Mouse (Mus musculus) small intestine, adult 2 months (tissue): ENCODE measurements around the gene Acsbg1. TPM values are rescaled to one million over a fixed set of nuclear protein-coding genes. Genes with fewer than 3 reads are reported as not detected.
A peak's percentile ranks its signal among the peaks of the same experiment; 100 is the strongest.
"Not testable (repeated sequence)": the region's sequence is repeated elsewhere in the genome, so short reads cannot be mapped to it uniquely, and the experiment has no call there.

Experiments
- H3K27ac ChIP-seq: fragments of 200-500 bp; 2 replicates; pipeline ENCODE4 v1.5.1; 2012; ENCODE audit warnings: low read depth, low read length, control low read depth, inconsistent platforms; ENCODE audit not compliant: insufficient read depth
- H3K27me3 ChIP-seq: fragments of 200-500 bp; 2 replicates; pipeline ENCODE4 v1.6.1; 2012; ENCODE audit warnings: mild to moderate bottlenecking, moderate library complexity, low read length, inconsistent platforms; ENCODE audit not compliant: control insufficient read depth, insufficient read depth
- H3K36me3 ChIP-seq: fragments of 200-500 bp; 2 replicates; pipeline ENCODE4 v1.6.1; 2012; ENCODE audit warnings: mild to moderate bottlenecking, low read length, control low read depth, inconsistent platforms; ENCODE audit not compliant: control insufficient read depth, insufficient read depth
- H3K4me1 ChIP-seq: fragments of 200-500 bp; 2 replicates; pipeline ENCODE4 v1.6.1; 2012; ENCODE audit warnings: low read length, inconsistent platforms, mixed read lengths; ENCODE audit not compliant: control insufficient read depth, insufficient read depth, insufficient read length
- H3K4me3 ChIP-seq: fragments of 200-500 bp; 2 replicates; pipeline ENCODE4 v1.5.1; 2012; ENCODE audit warnings: low read depth, mild to moderate bottlenecking, control low read depth, inconsistent platforms, low read length, moderate library complexity
- CTCF ChIP-seq: fragments of 200-500 bp; IDR thresholded peaks from 2 replicates; pipeline ENCODE4 v1.5.1; 2012; ENCODE audit warnings: low read depth, mild to moderate bottlenecking, control low read depth, inconsistent platforms, low read length, moderate library complexity, mixed read lengths; ENCODE audit not compliant: insufficient replicate concordance, insufficient read length; ENCODE audit errors: extremely low read depth
- POLR2A ChIP-seq: fragments of 200-500 bp; IDR thresholded peaks from 2 replicates; pipeline ENCODE4 v1.6.1; 2012; ENCODE audit warnings: low read depth, mild to moderate bottlenecking, control low read depth, inconsistent platforms, low read length, moderate library complexity
- WGBS: fragments of 180-500 bp; shearing (Covaris S2); methylation state at CpG from one replicate; pipeline ENCODE4 v1.1.7; 2018; 5-methylcytosine and 5-hydroxymethylcytosine counted together
- polyA plus RNA-seq: library from polyadenylated mRNA; depleted of rRNA; stranded (reverse); fragments of >200 nt; gene quantifications from 2 replicates; pipeline ENCODE4 v1.2.3, GENCODE M21; 2012

Acsbg1 gene
- polyA plus RNA-seq, 1 experiment = 1.9 TPM

DNA sequence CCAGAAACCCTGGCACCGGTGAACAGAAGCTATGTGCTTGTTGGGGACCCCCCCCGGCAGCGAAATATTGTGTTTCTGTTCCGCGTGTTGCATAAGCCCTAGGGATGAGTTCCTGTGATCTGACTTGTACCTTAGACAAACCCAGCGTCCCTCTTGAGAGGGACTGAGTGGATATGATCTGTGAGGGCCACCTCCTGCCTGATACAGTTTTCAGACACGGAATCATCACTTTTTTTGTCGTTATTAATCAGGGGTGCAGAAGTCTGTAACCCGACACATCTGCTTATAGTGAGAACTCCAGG is 38.5 kb upstream of the Acsbg1 start:
- 20% methylated on average over 9 of the region's 9 CpGs for WGBS
- Histone ChIP-seq H3K4me1 (peaks cover 7% of the 10 kb centered on the region), H3K27ac (peak overlapping the region; percentile 4), H3K27me3 (peaks cover 9% of the 10 kb centered on the region; the same call in 1 of the 2 replicates), H3K4me3 (peak overlapping the region; percentile 75), H3K36me3 (no peaks in the 10 kb centered on the region)
- TF ChIP-seq CTCF = no peak
- TF ChIP-seq POLR2A = no peak

DNA sequence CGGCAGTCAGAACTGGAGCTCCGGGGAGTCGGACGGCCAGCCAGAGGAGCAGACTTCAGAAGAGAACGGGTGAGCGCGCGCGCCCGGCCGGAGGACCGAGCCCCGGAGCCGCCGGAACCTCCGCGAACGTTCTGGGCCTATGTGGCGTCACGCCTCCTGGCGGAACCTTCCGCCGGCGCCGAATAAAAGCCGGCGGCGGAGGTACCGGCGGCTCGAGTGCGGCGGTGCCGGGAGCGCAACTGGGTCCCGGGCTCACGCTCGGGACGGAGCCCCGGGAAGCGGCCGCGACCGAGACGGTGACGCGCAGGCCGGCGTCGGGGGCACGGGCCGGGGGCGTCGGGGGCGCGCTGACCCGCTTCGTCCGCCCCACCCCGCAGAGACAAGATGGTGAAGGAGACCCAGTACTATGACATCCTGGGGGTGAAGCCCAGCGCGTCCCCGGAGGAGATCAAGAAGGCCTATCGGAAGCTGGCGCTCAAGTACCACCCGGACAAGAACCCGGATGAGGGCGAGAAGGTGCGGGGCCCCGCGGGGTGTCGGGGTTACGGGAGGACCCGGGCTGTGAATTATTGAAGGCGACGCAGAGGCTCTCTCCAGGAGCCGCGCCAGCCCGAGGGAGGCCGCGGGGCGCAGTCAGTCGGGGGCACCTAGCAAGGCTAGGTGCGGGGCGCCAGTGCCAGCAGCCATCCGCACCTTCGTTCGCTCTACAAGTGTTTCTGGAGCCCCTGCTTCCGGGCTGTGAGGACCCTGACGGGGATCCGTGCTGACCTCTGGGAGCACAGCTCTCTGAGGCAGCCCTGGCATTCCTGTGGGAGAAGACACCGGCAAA is 37.9 kb upstream of the Acsbg1 start:
- under 1% methylated on average over 92 of the region's 92 CpGs for WGBS
- Histone ChIP-seq H3K27ac (peak overlapping the region; percentile 4), H3K36me3 (no peaks in the 10 kb centered on the region), H3K27me3 (peaks cover 9% of the 10 kb centered on the region; the same call in 1 of the 2 replicates), H3K4me3 (peak overlapping the region; percentile 75), H3K4me1 (peaks cover 7% of the 10 kb centered on the region)
- no peak for TF ChIP-seq CTCF
- peak; percentile 69 for TF ChIP-seq POLR2A

DNA sequence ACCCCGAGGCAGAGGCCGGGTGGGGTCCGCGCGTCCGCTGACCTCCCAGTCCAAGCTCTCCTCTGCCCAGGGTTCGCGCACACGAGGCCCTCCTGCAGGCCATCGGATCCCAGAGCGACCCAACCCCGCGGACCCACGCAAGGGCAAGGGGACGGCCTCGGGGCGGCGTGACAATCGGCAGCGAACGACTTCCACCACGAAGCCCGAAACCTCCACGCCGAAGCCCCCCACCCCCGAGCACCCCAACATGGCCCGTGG is 37.3 kb upstream of the Acsbg1 start:
- Histone ChIP-seq H3K4me1 (peaks cover 7% of the 10 kb centered on the region), H3K36me3 (no peaks in the 10 kb centered on the region), H3K27ac (no peak overlapping the region), H3K4me3 (peak overlapping the region; percentile 75), H3K27me3 (peaks cover 9% of the 10 kb centered on the region; the same call in 1 of the 2 replicates)
- 5% methylated on average over 27 of the region's 27 CpGs for WGBS
- TF ChIP-seq CTCF = no peak
- TF ChIP-seq POLR2A = no peak

- Histone ChIP-seq H3K27me3 (peaks cover 9% of the 10 kb centered on the region; the same call in 1 of the 2 replicates), H3K27ac (no peak within 1 kb of the TSS), H3K36me3 (no peaks in the 10 kb centered on the region), H3K4me1 (peaks cover 7% of the 10 kb centered on the region), H3K4me3 (peak within 1 kb of the TSS; percentile 75)
- TF ChIP-seq CTCF (no peak), POLR2A (no peak)
- WGBS = 73% methylated on average over 17 of the region's 17 CpGs
These were observed 36.8 kb upstream of the Acsbg1 start, which contains the start of gene Dnaja4 for GRCm38 (mm10) chr9:54698318-54699086. TSS of gene Dnaja4 (plus strand) at chr9:54698873.

GRCm38 (mm10) chr9:54691241-54691805 is 29.7 kb upstream of the Acsbg1 start:
- H3K36me3 ChIP-seq, H3K27me3 ChIP-seq, H3K4me1 ChIP-seq, H3K27ac ChIP-seq: not testable (repeated sequence)
- peak overlapping the region; percentile 38 for H3K4me3 ChIP-seq
- 4% methylated on average over 31 of the region's 31 CpGs for WGBS

DNA sequence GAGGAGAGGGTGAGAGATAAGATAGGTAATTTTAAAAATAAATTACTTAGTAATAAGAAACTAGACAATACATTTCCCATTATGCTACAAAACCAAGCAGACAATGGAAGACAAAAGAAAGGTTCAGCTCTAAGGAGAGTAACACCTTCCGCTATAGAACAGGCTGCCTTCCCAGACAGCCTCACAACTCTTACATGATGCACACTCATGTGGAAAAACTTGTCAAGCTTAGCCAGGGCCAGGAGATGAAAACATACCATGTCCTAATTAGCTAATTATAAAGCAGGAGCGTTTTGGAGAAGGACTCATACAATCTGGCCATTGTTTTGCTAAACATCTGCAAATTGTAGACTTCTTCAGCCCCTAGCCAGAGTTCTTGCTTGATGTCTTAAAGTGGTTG is 29.0 kb upstream of the Acsbg1 start:
- not testable (repeated sequence) for H3K36me3 ChIP-seq, H3K27me3 ChIP-seq, H3K27ac ChIP-seq, H3K4me3 ChIP-seq, H3K4me1 ChIP-seq
- WGBS = 86% methylated on average over 2 of the region's 2 CpGs

DNA sequence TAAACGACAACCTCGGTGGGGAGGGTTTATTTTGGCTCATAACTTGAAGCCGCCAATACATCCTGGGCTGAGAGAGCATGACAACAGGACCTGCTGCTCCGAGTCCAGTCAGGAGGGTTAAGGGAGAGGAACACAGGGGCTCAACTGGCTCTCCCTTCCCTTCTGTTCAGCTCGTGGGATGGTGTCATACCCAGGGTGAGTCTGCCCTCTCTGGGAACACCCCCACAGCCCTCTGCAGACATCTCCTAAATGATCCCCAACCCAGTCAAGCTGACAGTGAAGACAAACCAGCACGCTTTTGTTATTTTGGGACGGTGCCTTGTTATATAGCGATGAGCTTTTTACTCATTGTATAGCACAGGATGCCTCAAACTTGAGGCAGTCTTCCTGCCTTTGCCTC is 27.8 kb upstream of the Acsbg1 start:
- Histone ChIP-seq H3K4me3 (no peak overlapping the region), H3K27me3 (no peaks in the 10 kb centered on the region), H3K27ac (no peak overlapping the region), H3K36me3 (no peaks in the 10 kb centered on the region), H3K4me1 (no peaks in the 10 kb centered on the region)
- TF ChIP-seq CTCF = no peak
- TF ChIP-seq POLR2A = no peak
- WGBS = 67% methylated on average over 8 of the region's 8 CpGs
